Mouse (Mus musculus): ENCODE data around the gene Ctc1.
A peak's percentile ranks its signal among the peaks of the same experiment; 100 is the strongest.
"Not testable (repeated sequence)": the region's sequence is repeated elsewhere in the genome, so short reads cannot be mapped to it uniquely, and the experiment has no call there.

Gene Ctc1

GRCm38 (mm10) chr11:69008182-69009121 lies 7.3 kb upstream of the Ctc1 start, which contains the start of gene Pfas:
Pfas (minus strand) TSS chr11:69008460.
- DNase-seq (ENCODE audit: low spot score) = peak; percentile 83

DNA sequence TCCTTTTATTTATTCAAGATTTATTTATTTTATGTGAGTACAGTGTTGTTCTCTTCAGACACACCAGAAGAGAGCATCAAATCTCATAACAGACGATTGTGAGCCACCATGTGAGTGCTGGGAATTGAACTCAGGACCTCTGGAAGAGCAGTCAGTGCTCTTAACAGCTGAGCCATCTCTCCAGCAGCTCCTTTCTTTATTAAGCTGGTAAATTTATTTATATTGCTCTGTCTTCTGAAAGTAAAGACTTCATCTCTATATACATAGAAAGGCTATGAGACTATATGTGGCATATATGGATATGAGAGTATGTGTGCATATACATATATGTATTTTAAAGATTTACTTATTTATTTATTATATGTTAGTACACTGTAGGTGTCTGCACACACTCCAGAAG lies 6.2 kb upstream of the Ctc1 start:
- no peak for DNase-seq (ENCODE audit: low spot score)

DNA sequence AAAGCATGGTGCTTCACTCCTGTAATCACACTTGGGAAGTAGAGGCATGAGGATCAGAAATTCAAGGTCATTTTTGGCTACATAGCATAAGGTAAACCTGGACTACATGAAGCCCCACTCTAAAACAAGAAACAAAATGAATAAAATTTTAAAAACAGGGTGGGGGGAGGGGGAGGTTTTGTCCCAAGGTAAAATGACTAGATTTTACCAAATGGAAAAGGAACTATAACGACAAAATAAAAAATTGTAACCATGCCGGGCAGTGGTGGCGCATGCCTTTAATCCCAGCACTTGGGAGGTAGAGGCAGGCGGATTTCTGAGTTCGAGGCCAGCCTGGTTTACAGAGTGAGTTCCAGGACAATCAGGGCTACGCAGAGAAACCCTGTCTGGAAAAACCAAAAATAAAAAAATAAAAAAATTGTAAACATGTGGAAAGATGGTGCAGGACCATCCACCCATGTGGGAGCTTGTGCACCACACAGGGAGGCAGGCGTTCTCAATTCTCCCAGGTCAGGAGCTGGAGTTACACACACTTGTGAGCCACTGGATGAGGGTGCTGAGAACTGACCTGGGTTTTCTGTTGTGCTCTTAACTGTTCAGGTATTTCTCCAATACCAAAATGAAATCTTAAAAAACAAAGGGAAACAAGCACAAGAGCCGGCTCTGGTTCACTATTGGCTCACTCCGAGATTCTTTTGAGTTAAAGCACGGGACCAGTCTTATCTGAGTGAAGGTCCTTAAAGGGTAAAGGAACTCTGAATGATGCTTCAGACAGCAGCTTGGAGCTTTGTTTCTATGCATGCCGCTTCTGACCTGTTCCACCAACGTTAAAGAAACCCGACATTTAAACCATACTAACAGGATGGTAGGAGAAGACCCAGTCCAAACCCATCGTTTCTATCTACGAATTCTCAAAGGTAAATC lies 5.0 kb upstream of the Ctc1 start:
- no peak for DNase-seq (ENCODE audit: low spot score)

DNA sequence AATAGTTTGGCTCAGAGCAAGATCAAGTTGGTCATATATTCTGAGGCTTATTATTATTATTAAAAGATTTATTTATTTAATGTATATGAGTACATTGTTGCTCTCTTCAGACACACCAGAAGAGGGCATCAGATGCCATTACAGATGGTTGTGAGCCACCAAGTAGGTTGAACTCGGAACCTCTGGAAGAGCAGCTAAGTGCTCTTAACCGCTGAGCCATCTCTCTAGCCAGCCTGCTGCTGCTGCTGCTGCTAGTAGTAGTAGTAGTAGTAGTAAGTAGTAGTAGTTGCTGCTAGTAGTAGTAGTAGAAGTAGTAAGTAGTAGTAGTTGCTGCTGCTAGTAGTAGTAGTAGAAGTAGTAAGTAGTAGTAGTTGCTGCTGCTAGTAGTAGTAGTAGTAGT lies 4.3 kb upstream of the Ctc1 start:
- DNase-seq (ENCODE audit: low spot score) = not testable (repeated sequence)

- DNase-seq (ENCODE audit: low spot score) = peak; percentile 49
Measured at GRCm38 (mm10) chr11:69012071-69012601, 3.6 kb upstream of the Ctc1 start.

- DNase-seq (ENCODE audit: low spot score) = no peak
Measured at GRCm38 (mm10) chr11:69016755-69017154, 1.0 kb downstream of the Ctc1 start.

GRCm38 (mm10) chr11:69020691-69021090 lies 5.0 kb downstream of the Ctc1 start:
- no peak for DNase-seq (ENCODE audit: low spot score)

DNA sequence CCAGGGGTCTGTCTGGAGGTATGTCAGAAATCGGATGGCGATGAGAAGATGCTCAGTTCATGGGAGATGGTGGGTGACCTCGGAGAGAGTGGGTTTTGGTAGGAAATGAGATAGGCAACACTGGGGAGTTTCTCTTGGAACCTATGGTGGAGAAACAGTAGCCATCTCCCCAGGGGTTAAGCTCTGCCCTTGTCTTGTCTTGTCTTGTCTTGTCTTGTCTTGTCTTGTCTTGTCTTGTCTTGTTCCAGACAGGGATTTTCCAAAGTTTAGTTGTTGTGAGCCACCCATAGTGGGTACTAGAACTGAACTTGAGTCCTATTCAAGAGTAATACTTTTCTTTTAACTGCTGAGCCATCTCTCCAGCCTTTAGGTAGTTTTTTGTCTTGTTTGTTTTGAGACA lies 10.9 kb downstream of the Ctc1 start:
- no peak for DNase-seq (ENCODE audit: low spot score)

DNA sequence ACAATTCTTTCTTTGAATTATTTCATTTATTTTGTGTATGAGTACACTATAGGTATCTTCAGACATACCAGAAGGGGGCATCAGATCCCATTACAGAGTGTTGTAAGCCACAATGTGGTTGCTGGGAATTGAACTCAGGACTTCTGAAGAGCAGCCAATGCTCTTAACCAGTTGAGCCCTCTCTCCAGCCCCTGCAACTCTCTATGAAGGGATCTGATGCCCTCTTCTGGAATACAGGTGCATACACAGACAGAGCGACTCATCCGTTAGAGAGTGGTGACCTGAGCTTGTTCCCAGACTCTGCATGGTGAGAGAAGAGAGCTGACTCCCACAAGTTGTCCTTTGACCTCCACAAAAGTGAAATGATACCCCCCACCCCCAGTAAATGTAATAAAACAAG lies 13.1 kb downstream of the Ctc1 start:
- DNase-seq (ENCODE audit: low spot score) = no peak

DNA sequence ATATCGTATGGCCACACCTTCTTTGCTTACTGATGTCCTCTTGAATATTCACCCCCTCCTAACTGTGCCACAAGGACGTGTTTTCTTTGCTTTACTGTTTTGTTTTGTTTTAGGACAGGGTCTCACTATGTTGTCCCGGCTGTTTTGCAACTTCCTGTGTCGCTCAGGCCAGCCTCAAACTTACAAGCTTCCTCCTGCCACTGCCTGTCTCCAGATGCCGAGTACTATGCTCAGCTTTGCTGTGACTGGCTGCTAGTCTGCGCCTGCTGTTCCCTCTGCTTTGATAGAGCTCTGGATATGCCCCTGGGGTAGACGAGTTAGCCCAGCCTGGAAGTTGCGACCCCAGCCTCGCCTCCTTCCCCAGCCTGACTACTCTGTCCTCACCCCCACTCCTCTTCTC lies 17.8 kb downstream of the Ctc1 start:
- DNase-seq (ENCODE audit: low spot score) = no peak

GRCm38 (mm10) chr11:69034585-69034984 lies 18.9 kb downstream of the Ctc1 start:
- DNase-seq (ENCODE audit: low spot score) = no peak

GRCm38 (mm10) chr11:69035411-69035810 lies 19.7 kb downstream of the Ctc1 start:
- no peak for DNase-seq (ENCODE audit: low spot score)

GRCm38 (mm10) chr11:69035849-69036248 lies 20.1 kb downstream of the Ctc1 start:
- DNase-seq (ENCODE audit: low spot score) = no peak

- DNase-seq (ENCODE audit: low spot score) = peak; percentile 79
Measured at GRCm38 (mm10) chr11:69036486-69037230, 20.9 kb downstream of the Ctc1 start.

DNA sequence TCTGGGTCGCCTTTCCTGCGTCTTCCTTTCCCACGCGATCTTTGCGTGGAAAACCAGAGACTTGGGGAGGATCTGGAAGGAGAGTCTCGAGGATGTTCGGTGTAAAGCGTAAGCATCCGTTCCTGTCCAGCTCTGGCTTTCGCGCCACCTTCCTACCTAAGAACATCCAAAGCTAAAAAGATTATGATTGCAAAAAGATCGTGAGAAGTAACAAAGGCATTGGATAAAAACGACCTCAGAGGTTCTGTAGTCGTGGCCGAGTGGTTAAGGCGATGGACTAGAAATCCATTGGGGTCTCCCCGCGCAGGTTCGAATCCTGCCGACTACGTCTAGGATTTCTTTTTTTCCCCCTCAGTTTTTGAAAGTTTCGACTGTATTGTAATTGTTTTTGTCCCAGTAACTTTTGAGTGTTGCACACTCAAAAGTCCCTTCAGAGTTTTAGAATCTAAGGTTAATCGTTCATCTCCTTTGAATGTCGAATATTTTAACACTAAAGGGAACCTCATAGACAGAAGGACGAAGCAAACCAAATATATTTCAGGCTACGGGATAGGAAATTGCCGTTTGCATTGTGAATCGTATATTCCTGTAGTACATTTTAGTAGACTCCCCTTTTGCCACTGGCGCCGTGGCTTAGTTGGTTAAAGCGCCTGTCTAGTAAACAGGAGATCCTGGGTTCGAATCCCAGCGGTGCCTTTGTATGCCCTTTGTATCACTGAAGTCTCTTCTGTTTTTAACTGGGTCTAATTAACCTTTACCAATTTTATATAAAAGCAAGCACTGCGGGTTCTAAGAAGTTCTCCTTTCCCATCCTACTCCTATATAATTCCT lies 21.7 kb downstream of the Ctc1 start:
- peak; percentile 68 for DNase-seq (ENCODE audit: low spot score)

DNA sequence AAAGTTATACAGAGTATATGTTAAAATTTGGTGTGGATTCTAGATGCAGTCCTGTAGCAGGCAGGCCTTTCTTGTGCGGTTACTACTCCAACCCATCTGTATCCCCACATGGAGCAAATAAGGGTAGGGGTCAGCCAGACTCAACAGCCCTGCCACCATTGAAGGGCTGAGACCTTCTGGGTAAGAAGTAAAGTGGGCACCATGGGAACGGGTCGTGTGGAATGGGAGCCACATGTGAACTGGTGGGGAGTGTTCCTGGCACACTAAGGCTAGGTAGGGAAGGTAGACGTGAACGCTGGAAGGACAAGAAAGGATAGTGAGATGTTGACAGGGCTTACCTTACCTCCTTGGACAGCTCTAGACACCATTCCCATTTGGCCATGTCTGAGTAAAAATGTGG lies 22.5 kb downstream of the Ctc1 start:
- DNase-seq (ENCODE audit: low spot score) = no peak

DNA sequence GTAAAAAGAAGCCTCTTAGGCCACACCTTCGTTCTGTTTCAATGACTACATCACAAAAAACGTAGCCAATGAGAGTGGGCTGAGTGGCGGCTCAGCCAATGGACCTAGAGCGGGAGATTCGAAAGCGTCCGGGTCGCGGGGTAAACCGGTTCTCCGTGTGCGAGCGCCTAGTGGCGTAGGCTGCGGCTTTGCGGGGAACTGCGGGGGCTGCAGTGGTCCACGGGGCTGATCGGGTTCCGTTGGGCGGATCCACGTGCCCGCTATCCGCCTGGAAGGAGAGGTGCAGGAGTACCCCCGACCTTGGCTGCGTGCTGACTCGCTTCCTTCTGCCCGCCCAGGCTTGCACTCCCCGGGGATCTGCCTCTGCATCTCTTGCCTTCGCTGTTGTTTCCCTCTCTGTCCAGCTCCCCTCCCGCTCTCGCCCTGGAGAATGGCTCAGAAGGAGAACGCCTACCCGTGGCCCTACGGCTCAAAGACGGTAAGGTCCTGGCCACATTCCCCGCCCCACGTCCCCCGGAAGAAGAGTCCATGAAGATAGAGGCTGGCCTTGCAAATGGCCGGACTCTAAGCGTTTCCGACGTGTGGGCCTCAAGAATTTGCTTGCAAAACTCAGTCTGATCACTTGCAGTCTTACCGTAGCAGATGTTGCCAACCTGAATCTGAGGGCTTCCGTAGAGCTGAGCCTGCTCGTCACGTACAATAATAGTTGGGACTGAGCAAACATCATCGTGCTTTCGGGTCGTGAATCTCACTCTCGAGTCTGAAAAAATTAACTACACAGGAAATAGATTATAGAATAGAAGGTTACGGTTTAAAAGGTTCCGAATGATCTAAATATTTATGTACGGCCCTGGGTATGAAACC lies 30.1 kb downstream of the Ctc1 start, which contains the start of gene Aurkb:
TSS of gene Aurkb (plus strand) at position 117 of the 864 bp plus-strand sequence.
- peak; percentile 49 for DNase-seq (ENCODE audit: low spot score)

DNA sequence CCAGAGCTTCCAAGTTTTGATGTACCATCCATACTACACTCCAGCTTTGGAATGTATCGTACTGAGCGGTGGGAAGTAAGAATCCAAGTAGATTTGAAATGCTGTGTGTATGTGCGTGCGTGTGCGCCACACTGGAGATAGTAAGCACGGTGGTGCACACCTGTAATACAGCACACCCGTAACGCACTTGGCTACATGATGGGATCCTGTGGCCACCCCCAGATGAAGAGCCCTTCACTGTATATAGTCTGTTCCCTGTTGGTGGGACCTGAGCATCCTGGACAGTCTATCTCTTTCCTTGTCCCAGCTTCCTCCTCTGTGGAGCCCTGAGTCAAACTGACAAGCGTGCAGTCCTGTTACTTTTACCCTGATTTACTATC lies 30.7 kb downstream of the Ctc1 start:
- DNase-seq (ENCODE audit: low spot score) = no peak

DNA sequence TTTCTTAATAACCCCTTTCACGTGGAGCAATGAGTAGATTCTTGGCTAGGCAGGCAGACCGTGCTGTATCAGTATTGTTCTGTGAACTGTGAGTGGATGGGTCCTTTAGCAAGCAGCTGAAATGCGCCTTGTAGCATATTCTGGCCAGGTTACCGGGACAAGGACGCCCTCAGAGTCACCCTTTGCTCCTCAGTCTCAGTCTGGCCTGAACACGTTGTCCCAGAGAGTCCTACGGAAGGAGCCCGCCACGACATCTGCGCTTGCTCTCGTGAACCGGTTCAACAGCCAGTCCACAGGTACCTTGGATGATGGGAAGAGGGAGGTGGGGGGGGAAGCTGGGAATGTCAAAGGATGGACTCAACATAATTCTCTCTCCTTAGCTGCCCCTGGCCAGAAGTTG lies 31.9 kb downstream of the Ctc1 start:
- no peak for DNase-seq (ENCODE audit: low spot score)

- DNase-seq (ENCODE audit: low spot score) = no peak
Measured at GRCm38 (mm10) chr11:69048151-69048550, 32.4 kb downstream of the Ctc1 start.

Data from ovary, postnatal 10 days (tissue).